Mouse (Mus musculus) heart, adult 2 months (tissue): ENCODE data around the gene 1700025G04Rik. TPM values are rescaled to one million over a fixed set of nuclear protein-coding genes. Genes with fewer than 3 reads are reported as not detected.

Experiments
- DNase-seq, 2 experiments: peaks; one replicate each; pipeline ENCODE4 v3.0.0; 2021
- H3K27ac ChIP-seq: fragments of 200-600 bp; 2 replicates; pipeline ENCODE4 v1.8.1; 2022
- H3K27me3 ChIP-seq: fragments of 200-500 bp; 2 replicates; pipeline ENCODE4 v1.6.1; 2012; ENCODE audit warnings: mild to moderate bottlenecking, low read length, inconsistent platforms, mixed read lengths; ENCODE audit not compliant: control insufficient read depth, insufficient read depth
- H3K36me3 ChIP-seq: fragments of 200-500 bp; 2 replicates; pipeline ENCODE4 v1.6.1; 2012; ENCODE audit warnings: low read length, inconsistent platforms; ENCODE audit not compliant: control insufficient read depth, insufficient read depth
- H3K4me1 ChIP-seq: fragments of 200-500 bp; 2 replicates; pipeline ENCODE4 v1.6.1; 2011; ENCODE audit warnings: low read length; ENCODE audit not compliant: control insufficient read depth, insufficient read depth
- H3K4me3 ChIP-seq: fragments of 200-600 bp; 2 replicates; pipeline ENCODE4 v1.8.1; 2022
- H3K79me2 ChIP-seq: fragments of 200-500 bp; replicated peaks from 2 replicates; pipeline ENCODE4 v1.6.1; 2012; ENCODE audit warnings: mild to moderate bottlenecking, inconsistent platforms, low read length, moderate library complexity, mixed read lengths; ENCODE audit not compliant: control insufficient read depth, insufficient read depth
- H3K9ac ChIP-seq: fragments of 200-500 bp; 2 replicates; pipeline ENCODE4 v1.6.1; 2012; ENCODE audit warnings: low read depth, mild to moderate bottlenecking, control low read depth, inconsistent platforms, low read length, mixed read lengths
- CTCF ChIP-seq: fragments of 200-600 bp; IDR thresholded peaks from 2 replicates; pipeline ENCODE4 v1.8.1; 2022; ENCODE audit warnings: antibody characterized with exemption, mild to moderate bottlenecking, moderate library complexity
- EP300 ChIP-seq: fragments of 200-500 bp; IDR thresholded peaks from 2 replicates; pipeline ENCODE4 v1.6.1; 2011; ENCODE audit warnings: low read depth, low read length, control low read depth; ENCODE audit not compliant: insufficient read depth
- POLR2A ChIP-seq: fragments of 200-500 bp; IDR thresholded peaks from 2 replicates; pipeline ENCODE4 v1.6.1; 2011; ENCODE audit warnings: mild to moderate bottlenecking, low read depth, low read length, control low read depth; ENCODE audit not compliant: insufficient read depth
- WGBS: fragments of 180-500 bp; shearing (Covaris S2); methylation state at CpG from one replicate; pipeline ENCODE4 v1.1.7; 2018; 5-methylcytosine and 5-hydroxymethylcytosine counted together
- intact Hi-C: fragments of 180-260 bp; cut with DNase I; formaldehyde crosslinking; loops from one replicate; pipeline ENCODE4 v1.15.1; 2025
- polyA plus RNA-seq: library from polyadenylated mRNA; depleted of rRNA; stranded (reverse); fragments of >200 nt; gene quantifications from 2 replicates; pipeline ENCODE4 v1.2.3, GENCODE M21; 2012
- total RNA-seq, 2 experiments: library from RNA; stranded (reverse); gene quantifications; 2 replicates each; pipeline ENCODE4 v1.2.3; 2021

1700025G04Rik gene
- total and polyA plus RNA-seq, 3 experiments = 11.0 to 46.1 (median 40.4) TPM

DNA sequence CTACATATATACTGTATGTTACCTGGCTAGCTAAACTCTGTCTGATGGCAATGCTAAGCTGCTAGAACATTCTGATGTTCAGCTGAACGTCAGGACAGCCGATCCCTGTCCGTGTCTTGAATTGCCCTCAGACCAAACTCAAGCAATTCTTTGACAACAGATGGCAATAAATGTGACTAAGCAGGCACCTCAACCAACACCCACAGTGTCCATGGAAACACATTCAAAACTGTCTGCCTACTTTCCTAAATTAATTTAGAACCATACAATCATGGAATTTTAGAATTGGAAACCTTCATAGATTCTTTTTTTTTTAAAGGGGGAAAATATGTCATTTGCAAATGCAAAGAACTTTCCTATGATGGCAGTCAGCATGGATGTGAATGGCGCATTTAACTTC lies 41.6 kb downstream of the 1700025G04Rik start:
- Histone ChIP-seq H3K4me1 (peaks cover 8% of the 10 kb centered on the region), H3K79me2 (peaks cover 4% of the 10 kb centered on the region; the same call in 1 of the 2 replicates)
- WGBS = 90% methylated on average over 4 of the region's 4 CpGs

DNA sequence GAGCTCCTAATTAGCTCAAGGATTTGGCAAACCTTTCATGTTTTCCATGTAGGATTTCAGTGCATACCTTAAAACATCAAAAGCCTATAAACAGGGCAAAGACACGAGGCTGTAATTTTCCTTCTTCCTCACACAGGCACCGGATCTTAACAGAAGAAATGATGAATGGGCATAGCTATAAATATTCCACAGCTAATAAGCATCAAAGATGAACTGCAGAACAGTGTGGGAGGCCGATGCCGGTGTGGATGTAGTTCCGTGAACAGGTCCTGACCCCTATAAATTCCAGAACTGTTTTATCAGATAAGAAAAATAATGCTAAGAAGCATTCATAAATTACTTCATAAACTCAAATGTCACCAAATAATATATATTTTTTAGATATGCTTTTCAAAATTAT lies 42.5 kb downstream of the 1700025G04Rik start:
- peaks cover 4% of the 10 kb centered on the region; the same call in 1 of the 2 replicates for H3K79me2 ChIP-seq
- no peaks in the 10 kb centered on the region for H3K27me3 ChIP-seq
- H3K36me3 ChIP-seq = no peaks in the 10 kb centered on the region
- no peak for DNase-seq
- H3K4me3 ChIP-seq = no peak overlapping the region
- H3K4me1 ChIP-seq = peaks cover 8% of the 10 kb centered on the region
- intact Hi-C loops = no loop called here
- WGBS = 79% methylated on average over 5 of the region's 5 CpGs
- TF ChIP-seq CTCF = no peak
- no peak for TF ChIP-seq POLR2A
- no peak for TF ChIP-seq EP300
- no peak overlapping the region for H3K9ac ChIP-seq
- H3K27ac ChIP-seq = no peak overlapping the region

More for the DNA sequence above, 41.6 kb downstream of the 1700025G04Rik start:
- Histone ChIP-seq H3K36me3 (no peaks in the 10 kb centered on the region), H3K27me3 (no peaks in the 10 kb centered on the region), H3K4me3 (no peak overlapping the region), H3K27ac (no peak overlapping the region), H3K9ac (no peak overlapping the region)
- DNase-seq = no peak
- intact Hi-C loops = no loop called here
- TF ChIP-seq POLR2A (no peak), CTCF (no peak), EP300 (no peak)

DNA sequence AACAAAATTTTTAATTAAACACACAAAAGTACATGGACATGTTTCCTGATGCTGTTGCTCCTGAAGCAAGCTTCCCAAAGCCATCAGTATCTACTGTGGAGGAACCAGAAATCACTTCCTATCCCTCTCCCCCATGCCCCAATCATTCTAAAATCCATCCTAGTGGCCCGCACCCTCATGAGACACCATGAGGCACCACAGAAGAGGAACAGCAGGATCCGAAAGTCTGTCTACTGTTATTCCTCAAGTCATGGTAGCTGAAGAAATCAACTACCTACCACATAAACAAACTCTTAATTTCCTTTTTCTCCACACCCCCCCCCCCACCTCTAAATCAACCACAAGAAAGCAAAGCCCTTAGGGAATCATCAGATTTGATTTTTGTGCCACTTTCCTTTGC lies 46.5 kb downstream of the 1700025G04Rik start:
- TF ChIP-seq POLR2A (no peak), CTCF (no peak), EP300 (no peak)
- H3K9ac ChIP-seq = no peak overlapping the region

DNA sequence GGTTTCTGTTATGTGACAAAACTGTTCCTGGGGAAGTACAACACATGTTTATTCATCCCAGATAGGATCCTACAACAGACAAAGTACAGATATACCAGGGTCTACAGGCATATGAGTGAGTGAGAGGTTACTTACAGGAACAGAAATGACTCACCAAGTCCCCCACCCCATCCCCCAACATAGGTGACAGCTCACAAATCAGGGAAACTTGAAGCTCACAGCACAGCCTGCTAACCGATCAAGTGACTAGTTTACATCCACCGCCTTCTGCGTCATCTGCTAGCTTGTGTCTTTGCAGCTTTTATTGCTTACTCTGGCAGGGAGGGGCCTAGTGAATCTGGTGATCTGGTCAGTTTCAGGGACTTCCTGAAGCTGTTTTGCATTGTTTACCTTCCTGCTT lies 47.5 kb downstream of the 1700025G04Rik start:
- Histone ChIP-seq H3K36me3 (no peaks in the 10 kb centered on the region), H3K79me2 (peaks cover 4% of the 10 kb centered on the region; the same call in 1 of the 2 replicates), H3K9ac (no peak overlapping the region), H3K4me3 (no peak overlapping the region), H3K27me3 (no peaks in the 10 kb centered on the region), H3K27ac (no peak overlapping the region), H3K4me1 (peaks cover 4% of the 10 kb centered on the region)
- intact Hi-C loops = no loop called here
- TF ChIP-seq POLR2A (no peak), CTCF (no peak), EP300 (no peak)
- 92% methylated on average over 3 of the region's 3 CpGs for WGBS
- no peak for DNase-seq

More for the DNA sequence above, 46.5 kb downstream of the 1700025G04Rik start:
- WGBS = 96% methylated on average over 2 of the region's 2 CpGs
- Histone ChIP-seq H3K4me1 (peaks cover 3% of the 10 kb centered on the region), H3K36me3 (no peaks in the 10 kb centered on the region), H3K4me3 (no peak overlapping the region), H3K27ac (no peak overlapping the region), H3K79me2 (peaks cover 4% of the 10 kb centered on the region; the same call in 1 of the 2 replicates), H3K27me3 (no peaks in the 10 kb centered on the region)
- intact Hi-C loops = no loop called here
- no peak for DNase-seq

DNA sequence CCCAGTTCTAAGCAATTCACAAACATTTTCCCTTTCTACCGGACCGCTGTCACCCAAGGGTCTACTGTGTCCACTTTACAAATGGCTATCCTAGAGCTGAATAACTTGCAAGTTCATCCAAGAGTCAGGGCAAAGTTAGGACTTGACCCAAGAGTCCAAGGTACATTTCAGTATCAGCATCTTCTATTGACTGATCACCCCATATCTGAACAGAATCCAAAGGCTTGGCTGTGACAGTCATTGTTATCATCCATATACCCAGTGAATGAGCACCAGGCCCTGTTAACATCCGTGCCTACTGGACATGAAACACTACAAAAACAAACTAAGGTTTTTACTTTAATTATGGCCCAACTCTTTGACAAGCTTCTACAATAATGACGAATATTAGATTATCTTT lies 48.9 kb downstream of the 1700025G04Rik start:
- H3K9ac ChIP-seq = no peak overlapping the region
- intact Hi-C loops = no loop called here
- WGBS = 93% methylated on average over 4 of the region's 4 CpGs
- H3K4me1 ChIP-seq = peaks cover 4% of the 10 kb centered on the region
- H3K27ac ChIP-seq = no peak overlapping the region
- H3K36me3 ChIP-seq = no peaks in the 10 kb centered on the region
- no peak overlapping the region for H3K4me3 ChIP-seq
- TF ChIP-seq CTCF (no peak), POLR2A (no peak), EP300 (no peak)
- no peaks in the 10 kb centered on the region for H3K27me3 ChIP-seq
- peaks cover 4% of the 10 kb centered on the region; the same call in 1 of the 2 replicates for H3K79me2 ChIP-seq
- DNase-seq = no peak

DNA sequence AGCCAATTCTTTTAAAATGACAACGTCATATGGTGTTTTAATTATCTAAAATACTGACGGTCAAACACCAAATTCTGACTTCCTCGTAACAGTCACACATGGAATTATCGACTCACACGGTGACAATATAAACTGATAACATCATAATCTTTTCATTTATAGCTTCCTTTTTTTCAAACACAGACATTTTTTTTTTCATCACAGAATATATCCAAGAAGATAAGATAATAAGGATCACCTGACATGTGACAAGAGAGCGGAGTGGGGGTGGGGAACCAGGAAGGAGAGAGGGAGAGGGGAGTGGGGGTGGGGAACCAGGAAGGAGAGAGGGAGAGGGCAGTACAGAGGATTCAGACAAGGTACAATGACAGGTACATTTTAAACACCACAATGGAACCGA lies 49.9 kb downstream of the 1700025G04Rik start:
- DNase-seq = no peak
- Histone ChIP-seq H3K27me3 (no peaks in the 10 kb centered on the region), H3K4me1 (peaks cover 5% of the 10 kb centered on the region), H3K9ac (no peak overlapping the region), H3K4me3 (no peak overlapping the region), H3K36me3 (no peaks in the 10 kb centered on the region), H3K79me2 (peaks cover 2% of the 10 kb centered on the region; the same call in 1 of the 2 replicates), H3K27ac (no peak overlapping the region)
- 48% methylated on average over 7 of the region's 7 CpGs for WGBS
- intact Hi-C loops = no loop called here
- TF ChIP-seq POLR2A (no peak), CTCF (no peak), EP300 (no peak)

DNA sequence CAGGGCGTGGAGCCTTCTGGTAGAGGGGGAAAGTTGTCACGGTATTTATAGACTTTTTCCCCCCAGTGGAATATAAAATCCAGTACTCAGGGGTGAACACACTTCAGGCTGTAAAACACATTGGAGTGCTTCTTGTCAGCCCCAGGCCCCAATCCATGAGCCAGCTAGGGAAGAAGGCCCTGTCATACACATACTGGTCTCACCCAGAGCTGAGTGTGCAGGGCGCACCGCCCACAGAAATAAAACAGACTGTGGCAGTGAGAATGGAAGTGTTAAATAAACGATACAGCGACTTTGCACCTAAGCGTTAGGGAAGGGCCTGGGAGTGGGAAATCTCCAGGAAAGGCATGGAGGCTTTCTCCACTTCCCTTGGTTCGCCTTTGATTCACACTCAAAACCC lies 50.3 kb downstream of the 1700025G04Rik start:
- WGBS = 68% methylated on average over 8 of the region's 8 CpGs
- H3K36me3 ChIP-seq = no peaks in the 10 kb centered on the region
- H3K9ac ChIP-seq = no peak overlapping the region
- no peak for TF ChIP-seq EP300
- no peak for TF ChIP-seq CTCF
- TF ChIP-seq POLR2A = no peak
- no peak overlapping the region for H3K4me3 ChIP-seq
- H3K27ac ChIP-seq = no peak overlapping the region
- peaks cover 7% of the 10 kb centered on the region for H3K4me1 ChIP-seq
- intact Hi-C loops = loop anchor here (2.0 kb wide), 1 partner anchor 49 kb away; no protein-coding TSS in a partner anchor
- H3K79me2 ChIP-seq = no peaks in the 10 kb centered on the region; the same call in 1 of the 2 replicates
- no peak for DNase-seq
- no peaks in the 10 kb centered on the region for H3K27me3 ChIP-seq
